Mouse (Mus musculus) myocyte (in vitro differentiated cells): ENCODE results near the gene Acsbg1. TPM values are rescaled to one million over a fixed set of nuclear protein-coding genes. Genes with fewer than 3 reads are reported as not detected.

Experiments
- H3K27me3 ChIP-seq: one replicate; pipeline ENCODE4 v1.6.1; 2011; ENCODE audit not compliant: control insufficient read depth, insufficient read depth, insufficient read length
- H3K36me3 ChIP-seq: one replicate; pipeline ENCODE4 v1.6.1; 2011; ENCODE audit not compliant: control insufficient read depth, insufficient read depth
- H3K4me2 ChIP-seq: one replicate; pipeline ENCODE4 v1.6.1; 2011; ENCODE audit warnings: low read depth, control low read depth
- H3K4me3 ChIP-seq: one replicate; pipeline ENCODE4 v1.5.1; 2011; ENCODE audit warnings: mild to moderate bottlenecking, control low read depth, moderate library complexity
- H3K79me2 ChIP-seq: one replicate; pipeline ENCODE4 v1.6.1; 2011; ENCODE audit not compliant: control insufficient read depth, insufficient read depth
- H3ac ChIP-seq: one replicate; pipeline ENCODE4 v1.6.1; 2011; ENCODE audit not compliant: control insufficient read depth, insufficient read length
- CEBPB ChIP-seq: IDR thresholded peaks from 2 replicates; pipeline ENCODE4 v1.6.1; 2011; ENCODE audit warnings: mild to moderate bottlenecking, moderate library complexity; ENCODE audit not compliant: poor library complexity, insufficient read depth, severe bottlenecking
- E2F4 ChIP-seq: IDR thresholded peaks from one replicate; pipeline ENCODE4 v1.6.1; 2011; ENCODE audit warnings: mild to moderate bottlenecking, control low read depth, moderate library complexity; ENCODE audit not compliant: insufficient read depth
- MAX ChIP-seq: IDR thresholded peaks from one replicate; pipeline ENCODE4 v1.6.1; 2011; ENCODE audit warnings: low read depth, mild to moderate bottlenecking, control low read depth
- MYOD1 ChIP-seq, 3 experiments: IDR thresholded peaks; one replicate each; pipeline ENCODE4 v1.6.1; 2011; ENCODE audit warnings: control low read depth in 2 of 3, low read depth in 2 of 3, mild to moderate bottlenecking in 2 of 3, moderate library complexity in 1 of 3; ENCODE audit not compliant: insufficient read length in 2 of 3, control insufficient read depth in 1 of 3
- MYOG ChIP-seq, 3 experiments: IDR thresholded peaks; one replicate each; pipeline ENCODE4 v1.6.1; 2011; ENCODE audit warnings: control low read depth in 2 of 3, low read depth in 2 of 3, mild to moderate bottlenecking in 2 of 3; ENCODE audit not compliant: insufficient read length in 2 of 3, control insufficient read depth in 1 of 3, insufficient read depth in 1 of 3
- POLR2A ChIP-seq: IDR thresholded peaks from one replicate; pipeline ENCODE4 v1.6.1; 2011; ENCODE audit warnings: low read depth, mild to moderate bottlenecking, control low read depth, moderate library complexity; ENCODE audit not compliant: insufficient read length
- POLR2AphosphoS2 ChIP-seq: IDR thresholded peaks from one replicate; pipeline ENCODE4 v1.6.1; 2011; ENCODE audit warnings: low read depth, control low read depth; ENCODE audit not compliant: insufficient read length
- REST ChIP-seq: IDR thresholded peaks from one replicate; pipeline ENCODE4 v1.6.1; 2011; ENCODE audit warnings: mild to moderate bottlenecking, control low read depth, moderate library complexity; ENCODE audit not compliant: insufficient read depth, insufficient read length
- SRF ChIP-seq: IDR thresholded peaks from one replicate; pipeline ENCODE4 v1.6.1; 2011; ENCODE audit warnings: low read depth; ENCODE audit not compliant: control insufficient read depth, insufficient read length
- TCF12 ChIP-seq: IDR thresholded peaks from one replicate; pipeline ENCODE4 v1.6.1; 2011; ENCODE audit warnings: mild to moderate bottlenecking, control low read depth; ENCODE audit not compliant: poor library complexity, insufficient read depth, severe bottlenecking
- TCF3 ChIP-seq: IDR thresholded peaks from one replicate; pipeline ENCODE4 v1.6.1; 2011; ENCODE audit warnings: low read depth, control low read depth; ENCODE audit not compliant: insufficient read length
- USF1 ChIP-seq: IDR thresholded peaks from one replicate; pipeline ENCODE4 v1.6.1; 2011; ENCODE audit warnings: low read depth, mild to moderate bottlenecking, control low read depth, moderate library complexity
- polyA plus RNA-seq: library from polyadenylated mRNA; unstranded; fragments of >200 nt; fragmentation: generic; extraction: Trizol; gene quantifications from one replicate; pipeline ENCODE4 v1.2.1, GENCODE M21; 2012; ENCODE audit warnings: missing spikeins

The Acsbg1 gene
- polyA plus RNA-seq, 1 experiment, result 48.0 TPM

GRCm38 (mm10) chr9:54704361-54704760 lies 42.7 kb upstream of the Acsbg1 start:
- TF ChIP-seq POLR2AphosphoS2 (no peak), E2F4 (no peak), SRF (no peak), USF1 (no peak), TCF3 (no peak), TCF12 (no peak), POLR2A (no peak), CEBPB (no peak), REST (no peak), MAX (no peak), MYOG (IDR thresholded peaks at IDR 0.05; ENCODE audit: control insufficient read depth in 1 of 3, insufficient read depth in 1 of 3, insufficient read length in 2 of 3, low read depth in 2 of 3) (no peak), MYOD1 (IDR thresholded peaks at IDR 0.05; ENCODE audit: control insufficient read depth in 1 of 3, insufficient read length in 2 of 3, low read depth in 2 of 3) (no peak)
- Histone ChIP-seq H3K27me3 (no peaks in the 10 kb centered on the region), H3K4me3 (no peak overlapping the region), H3K36me3 (peaks cover 8% of the 10 kb centered on the region), H3K79me2 (no peaks in the 10 kb centered on the region), H3ac (no peak overlapping the region), H3K4me2 (no peak overlapping the region)

- H3K4me3 ChIP-seq, result no peak overlapping the region
- no peak for TF ChIP-seq TCF12
- no peak for TF ChIP-seq USF1
- no peak for TF ChIP-seq POLR2AphosphoS2
- TF ChIP-seq REST, result no peak
- no peak for TF ChIP-seq SRF
- TF ChIP-seq CEBPB, result no peak
- TF ChIP-seq E2F4, result no peak
- no peak for TF ChIP-seq POLR2A
- no peak for TF ChIP-seq MYOD1 (IDR thresholded peaks at IDR 0.05; ENCODE audit: control insufficient read depth in 1 of 3, insufficient read length in 2 of 3, low read depth in 2 of 3)
- no peak for TF ChIP-seq MAX
- TF ChIP-seq MYOG (IDR thresholded peaks at IDR 0.05; ENCODE audit: control insufficient read depth in 1 of 3, insufficient read depth in 1 of 3, insufficient read length in 2 of 3, low read depth in 2 of 3), result no peak
- no peak for TF ChIP-seq TCF3
- H3K27me3 ChIP-seq, result no peaks in the 10 kb centered on the region
- no peaks in the 10 kb centered on the region for H3K36me3 ChIP-seq
- no peaks in the 10 kb centered on the region for H3K79me2 ChIP-seq
- H3K4me2 ChIP-seq, result no peak overlapping the region
- no peak overlapping the region for H3ac ChIP-seq
These were observed 40.9 kb upstream of the Acsbg1 start for GRCm38 (mm10) chr9:54702581-54702980.

- H3K4me3 ChIP-seq, result peak overlapping the region; percentile 44
- H3K36me3 ChIP-seq, result no peaks in the 10 kb centered on the region
These were observed 39.1 kb upstream of the Acsbg1 start for GRCm38 (mm10) chr9:54700746-54701145.

GRCm38 (mm10) chr9:54700174-54700475 lies 38.5 kb upstream of the Acsbg1 start:
- H3K36me3 ChIP-seq, result no peaks in the 10 kb centered on the region
- peak overlapping the region; percentile 70 for H3K4me2 ChIP-seq
- no peaks in the 10 kb centered on the region for H3K27me3 ChIP-seq
- H3K79me2 ChIP-seq, result no peaks in the 10 kb centered on the region
- TF ChIP-seq MYOD1 (IDR thresholded peaks at IDR 0.05; ENCODE audit: control insufficient read depth in 1 of 3, insufficient read length in 2 of 3, low read depth in 2 of 3) (no peak), REST (no peak), MAX (no peak), SRF (no peak), POLR2A (no peak), POLR2AphosphoS2 (no peak), USF1 (no peak), E2F4 (no peak), TCF3 (no peak), MYOG (IDR thresholded peaks at IDR 0.05; ENCODE audit: control insufficient read depth in 1 of 3, insufficient read depth in 1 of 3, insufficient read length in 2 of 3, low read depth in 2 of 3) (no peak), TCF12 (no peak), CEBPB (no peak)
- H3K4me3 ChIP-seq, result peak overlapping the region; percentile 44
- peak overlapping the region; percentile 86 for H3ac ChIP-seq

More at GRCm38 (mm10) chr9:54700746-54701145, 39.1 kb upstream of the Acsbg1 start:
- no peaks in the 10 kb centered on the region for H3K79me2 ChIP-seq
- TF ChIP-seq CEBPB (no peak), MYOG (IDR thresholded peaks at IDR 0.05; ENCODE audit: control insufficient read depth in 1 of 3, insufficient read depth in 1 of 3, insufficient read length in 2 of 3, low read depth in 2 of 3) (no peak), SRF (no peak), MAX (no peak), TCF12 (no peak), POLR2A (no peak)
- peak overlapping the region; percentile 70 for H3K4me2 ChIP-seq
- H3ac ChIP-seq, result no peak overlapping the region
- no peaks in the 10 kb centered on the region for H3K27me3 ChIP-seq

DNA sequence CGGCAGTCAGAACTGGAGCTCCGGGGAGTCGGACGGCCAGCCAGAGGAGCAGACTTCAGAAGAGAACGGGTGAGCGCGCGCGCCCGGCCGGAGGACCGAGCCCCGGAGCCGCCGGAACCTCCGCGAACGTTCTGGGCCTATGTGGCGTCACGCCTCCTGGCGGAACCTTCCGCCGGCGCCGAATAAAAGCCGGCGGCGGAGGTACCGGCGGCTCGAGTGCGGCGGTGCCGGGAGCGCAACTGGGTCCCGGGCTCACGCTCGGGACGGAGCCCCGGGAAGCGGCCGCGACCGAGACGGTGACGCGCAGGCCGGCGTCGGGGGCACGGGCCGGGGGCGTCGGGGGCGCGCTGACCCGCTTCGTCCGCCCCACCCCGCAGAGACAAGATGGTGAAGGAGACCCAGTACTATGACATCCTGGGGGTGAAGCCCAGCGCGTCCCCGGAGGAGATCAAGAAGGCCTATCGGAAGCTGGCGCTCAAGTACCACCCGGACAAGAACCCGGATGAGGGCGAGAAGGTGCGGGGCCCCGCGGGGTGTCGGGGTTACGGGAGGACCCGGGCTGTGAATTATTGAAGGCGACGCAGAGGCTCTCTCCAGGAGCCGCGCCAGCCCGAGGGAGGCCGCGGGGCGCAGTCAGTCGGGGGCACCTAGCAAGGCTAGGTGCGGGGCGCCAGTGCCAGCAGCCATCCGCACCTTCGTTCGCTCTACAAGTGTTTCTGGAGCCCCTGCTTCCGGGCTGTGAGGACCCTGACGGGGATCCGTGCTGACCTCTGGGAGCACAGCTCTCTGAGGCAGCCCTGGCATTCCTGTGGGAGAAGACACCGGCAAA lies 37.9 kb upstream of the Acsbg1 start:
- Histone ChIP-seq H3K36me3 (no peaks in the 10 kb centered on the region), H3K4me2 (peak overlapping the region; percentile 70), H3K4me3 (peak overlapping the region; percentile 44), H3K79me2 (no peaks in the 10 kb centered on the region), H3K27me3 (no peaks in the 10 kb centered on the region), H3ac (peak overlapping the region; percentile 86)
- TF ChIP-seq MYOG (IDR thresholded peaks at IDR 0.05; ENCODE audit: control insufficient read depth in 1 of 3, insufficient read depth in 1 of 3, insufficient read length in 2 of 3, low read depth in 2 of 3) (peak in 1 of 3 experiments; percentile 13), POLR2A (peak; percentile 75), SRF (no peak), REST (no peak), POLR2AphosphoS2 (peak; percentile 56)
